Mouse (Mus musculus) kidney, postnatal 0 days (tissue): Measurements from ENCODE around the gene Tas2r123. TPM values are rescaled to one million over a fixed set of nuclear protein-coding genes. Genes with fewer than 3 reads are reported as not detected.

ENCODE experiments used
- ATAC-seq: fragments of 200-750 bp; cut with Nextera tagmentation; replicated peaks from 2 replicates; pipeline ENCODE4 v1.8.0; 2017; ENCODE audit warnings: low read depth, moderate number of reproducible peaks, moderate TSS enrichment, moderate library complexity; ENCODE audit not compliant: low FRiP score
- DNase-seq: peaks from one replicate; pipeline ENCODE4 v3.0.0-alpha.2; 2016; ENCODE audit warnings: low spot score
- H3K27ac ChIP-seq: fragments of 300-500 bp; sonication (generic); 2 replicates; pipeline ENCODE4 v1.5.1; 2014; ENCODE audit warnings: mild to moderate bottlenecking
- H3K27me3 ChIP-seq: fragments of 300-500 bp; sonication (generic); 2 replicates; pipeline ENCODE4 v1.6.1; 2014; ENCODE audit warnings: low read length, mixed read lengths; ENCODE audit not compliant: insufficient read depth
- H3K36me3 ChIP-seq: fragments of 300-500 bp; sonication (generic); 2 replicates; pipeline ENCODE4 v1.6.1; 2014; ENCODE audit warnings: low read length, mixed read lengths; ENCODE audit not compliant: insufficient read depth
- H3K4me1 ChIP-seq: fragments of 300-500 bp; sonication (generic); replicated peaks from 2 replicates; pipeline ENCODE4 v1.6.1; 2014; ENCODE audit warnings: antibody characterized with exemption, low read length, mixed read lengths; ENCODE audit not compliant: insufficient read depth
- H3K4me2 ChIP-seq: fragments of 300-500 bp; sonication (generic); 2 replicates; pipeline ENCODE4 v1.6.1; 2014; ENCODE audit warnings: mild to moderate bottlenecking, low read length, moderate library complexity, mixed read lengths
- H3K4me3 ChIP-seq: fragments of 300-500 bp; sonication (generic); replicated peaks from 2 replicates; pipeline ENCODE4 v1.5.1; 2014; ENCODE audit warnings: low read depth, low read length
- H3K9ac ChIP-seq: fragments of 300-500 bp; sonication (generic); 2 replicates; pipeline ENCODE4 v1.6.1; 2014; ENCODE audit warnings: low read depth, low read length
- H3K9me3 ChIP-seq: fragments of 300-500 bp; sonication (generic); replicated peaks from 2 replicates; pipeline ENCODE4 v1.6.1; 2016; ENCODE audit warnings: low read length, inconsistent platforms, mixed read lengths
- CTCF ChIP-seq: IDR thresholded peaks from 2 replicates; pipeline ENCODE4 v1.5.1; 2016; ENCODE audit warnings: antibody characterized with exemption, low read depth, mild to moderate bottlenecking, moderate library complexity
- WGBS: fragments of 180-500 bp; shearing (Covaris S2); extraction: QIAGEN DNeasy Blood & Tissue Kit; methylation state at CpG from one replicate; pipeline ENCODE4 v1.1.7; 2014; 5-methylcytosine and 5-hydroxymethylcytosine counted together
- polyA plus RNA-seq: library from polyadenylated mRNA; unstranded; fragments of >200 nt; fragmentation: Nextera tagmentation; extraction: Ambion mirVana; gene quantifications from 2 replicates; pipeline ENCODE4 v1.2.1, GENCODE M21; 2015

Gene Tas2r123
- polyA plus RNA-seq: not detected in 2 replicates

GRCm38 (mm10) chr6:132846842-132847241 is at the start of gene Tas2r123:
Gene Tas2r123 (plus strand): TSS chr6:132847142.
- no peak for TF ChIP-seq CTCF
- Histone ChIP-seq H3K9ac (no peak within 1 kb of the TSS), H3K27me3 (no peaks in the 10 kb centered on the region), H3K9me3 (no peaks in the 10 kb centered on the region), H3K36me3 (no peaks in the 10 kb centered on the region), H3K4me2 (no peak within 1 kb of the TSS), H3K27ac (no peak within 1 kb of the TSS), H3K4me3 (no peak within 1 kb of the TSS), H3K4me1 (no peaks in the 10 kb centered on the region)
- WGBS: 74% methylated on average over 1 of the region's 1 CpGs
- no peak for ATAC-seq
- no peak for DNase-seq

DNA sequence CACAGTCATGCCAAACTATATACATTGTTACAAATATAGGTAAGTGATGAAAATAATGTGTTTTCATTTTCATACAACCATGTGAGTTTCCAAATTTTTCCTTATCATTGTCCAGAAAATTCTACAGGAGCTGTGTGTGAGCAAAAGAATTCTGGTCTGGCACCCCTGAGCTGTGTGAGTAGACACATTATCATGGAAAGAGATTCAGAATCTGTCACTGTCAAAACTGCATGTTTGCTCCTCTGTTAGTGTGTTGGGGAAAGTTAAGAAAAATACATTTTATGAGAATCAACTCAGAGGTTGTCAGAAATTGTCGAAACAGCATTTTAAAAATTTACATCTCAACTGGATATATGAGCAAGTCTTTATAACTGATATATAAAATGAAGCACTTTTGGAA is 44.4 kb upstream of the Tas2r123 start, which contains the start of gene Tas2r117:
Gene Tas2r117 (plus strand): TSS at position 301 of the 400 bp plus-strand sequence.
- Histone ChIP-seq H3K9me3 (no peaks in the 10 kb centered on the region), H3K27me3 (no peaks in the 10 kb centered on the region), H3K27ac (no peak within 1 kb of the TSS), H3K36me3 (no peaks in the 10 kb centered on the region), H3K9ac (no peak within 1 kb of the TSS), H3K4me1 (no peaks in the 10 kb centered on the region), H3K4me2 (no peak within 1 kb of the TSS), H3K4me3 (no peak within 1 kb of the TSS)
- no peak for ATAC-seq
- DNase-seq: no peak
- TF ChIP-seq CTCF: no peak
- WGBS: 76% methylated on average over 1 of the region's 1 CpGs

GRCm38 (mm10) chr6:132855138-132855537 is 8.2 kb downstream of the Tas2r123 start, which contains the start of gene Tas2r116:
Gene Tas2r116 (plus strand): TSS chr6:132855438.
- H3K9me3 ChIP-seq: no peaks in the 10 kb centered on the region
- H3K4me2 ChIP-seq: no peak within 1 kb of the TSS
- WGBS: 72% methylated on average over 1 of the region's 1 CpGs
- no peaks in the 10 kb centered on the region for H3K27me3 ChIP-seq
- no peak within 1 kb of the TSS for H3K4me3 ChIP-seq
- no peaks in the 10 kb centered on the region for H3K36me3 ChIP-seq
- ATAC-seq (no peak), DNase-seq (no peak)
- no peaks in the 10 kb centered on the region for H3K4me1 ChIP-seq
- no peak within 1 kb of the TSS for H3K27ac ChIP-seq
- no peak for TF ChIP-seq CTCF
- no peak within 1 kb of the TSS for H3K9ac ChIP-seq

DNA sequence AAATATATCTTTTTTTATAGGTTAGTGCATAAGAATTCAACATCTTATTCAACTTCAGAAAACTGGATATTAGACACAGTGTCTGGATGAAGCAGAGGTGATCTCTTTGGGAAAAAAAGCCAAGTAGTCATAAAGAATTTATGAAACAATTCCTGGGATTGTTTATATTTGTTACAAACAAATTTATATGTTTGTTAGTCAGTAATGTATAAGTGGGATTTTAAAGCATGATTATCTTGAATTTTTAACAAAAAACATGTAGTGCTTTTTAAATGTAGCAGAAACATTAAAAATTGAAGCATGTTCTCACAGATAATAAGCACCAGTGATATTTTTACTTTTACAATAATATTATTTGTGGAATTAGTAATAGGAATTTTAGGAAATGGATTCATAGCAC is 20.8 kb downstream of the Tas2r123 start, which contains the start of gene Tas2r110:
Gene Tas2r110 (plus strand): TSS at position 301 of the 400 bp plus-strand sequence.
- DNase-seq: no peak
- Histone ChIP-seq H3K4me3 (no peak within 1 kb of the TSS), H3K9ac (no peak within 1 kb of the TSS), H3K36me3 (no peaks in the 10 kb centered on the region), H3K27me3 (no peaks in the 10 kb centered on the region), H3K9me3 (no peaks in the 10 kb centered on the region), H3K27ac (no peak within 1 kb of the TSS), H3K4me2 (no peak within 1 kb of the TSS), H3K4me1 (no peaks in the 10 kb centered on the region)
- no peak for TF ChIP-seq CTCF
- no peak for ATAC-seq

- no peak for TF ChIP-seq CTCF
- Histone ChIP-seq H3K27me3 (no peaks in the 10 kb centered on the region), H3K4me2 (no peak within 1 kb of the TSS), H3K27ac (no peak within 1 kb of the TSS), H3K9me3 (no peaks in the 10 kb centered on the region), H3K36me3 (no peaks in the 10 kb centered on the region), H3K4me1 (no peaks in the 10 kb centered on the region), H3K9ac (no peak within 1 kb of the TSS), H3K4me3 (no peak within 1 kb of the TSS)
- no peak for DNase-seq
- WGBS: 69% methylated on average over 1 of the region's 1 CpGs
- no peak for ATAC-seq
Observed at GRCm38 (mm10) chr6:132892711-132893110, 45.8 kb downstream of the Tas2r123 start, which contains the start of gene Tas2r113. Gene Tas2r113 (plus strand): TSS chr6:132893011.

Other genes starting within 250 kb of the Tas2r123 start
- not detected in 2 replicates for gene A630073D07Rik, start 195.6 kb upstream of the Tas2r123 start, polyA plus RNA-seq
- gene Tas2r120, start 190.2 kb upstream of the Tas2r123 start, polyA plus RNA-seq: not detected in 2 replicates
- gene Tas2r121, start 146.1 kb upstream of the Tas2r123 start, polyA plus RNA-seq: not detected in 2 replicates
- gene Tas2r122, start 135.2 kb upstream of the Tas2r123 start, polyA plus RNA-seq: not detected in 2 replicates
- gene Tas2r115, start 109.1 kb upstream of the Tas2r123 start, polyA plus RNA-seq: not detected in 2 replicates
- not detected in 2 replicates for gene Tas2r124, start 92.4 kb upstream of the Tas2r123 start, polyA plus RNA-seq
- not detected in 2 replicates for gene Tas2r102, start 85.0 kb upstream of the Tas2r123 start, polyA plus RNA-seq
- gene Tas2r136, start 69.0 kb upstream of the Tas2r123 start, polyA plus RNA-seq: not detected in 2 replicates
- gene Tas2r117, start 44.3 kb upstream of the Tas2r123 start, polyA plus RNA-seq: not detected in 2 replicates
- gene Tas2r116, start 8.3 kb downstream of the Tas2r123 start, polyA plus RNA-seq: not detected in 2 replicates
- gene Tas2r110, start 20.9 kb downstream of the Tas2r123 start, polyA plus RNA-seq: not detected in 2 replicates
- not detected in 2 replicates for gene Tas2r113, start 45.9 kb downstream of the Tas2r123 start, polyA plus RNA-seq
- gene Tas2r125, start 62.5 kb downstream of the Tas2r123 start, polyA plus RNA-seq: not detected in 2 replicates
- gene Tas2r129, start 104.0 kb downstream of the Tas2r123 start, polyA plus RNA-seq: not detected in 2 replicates
- not detected in 2 replicates for gene Tas2r131, start 110.8 kb downstream of the Tas2r123 start, polyA plus RNA-seq
- gene Tas2r109, start 133.8 kb downstream of the Tas2r123 start, polyA plus RNA-seq: not detected in 2 replicates
- not detected in 2 replicates for gene Tas2r103, start 190.0 kb downstream of the Tas2r123 start, polyA plus RNA-seq
- gene Tas2r140, start 208.7 kb downstream of the Tas2r123 start, polyA plus RNA-seq: not detected in 2 replicates